Mouse (Mus musculus) hematopoietic stem cell, adult 5-6 weeks (primary cell): ENCODE results near the gene Cybrd1. TPM values are rescaled to one million over a fixed set of nuclear protein-coding genes. Genes with fewer than 3 reads are reported as not detected.

Experiments
- ATAC-seq, 2 experiments: fragments of 125-278 bp in 1 of 2; replicated peaks in 1 of 2; 2 replicates each; pipeline ENCODE4 v1.8.0; 2016 to 2017; ENCODE audit warnings: inconsistent platforms in 2 of 2, mild to moderate bottlenecking in 2 of 2, moderate number of reproducible peaks in 2 of 2, low read depth in 1 of 2, moderate TSS enrichment in 1 of 2; ENCODE audit not compliant: low FRiP score in 2 of 2, poor library complexity in 2 of 2, severe bottlenecking in 2 of 2, insufficient read depth in 1 of 2, low TSS enrichment in 1 of 2
- total RNA-seq: library from RNA; stranded (forward); fragments of 172-1452, 232-1000 nt; gene quantifications from 2 replicates; pipeline ENCODE4 v1.2.3, GENCODE M21; 2017

The Cybrd1 gene
- total RNA-seq, 1 experiment from 2014 or later = not detected

DNA sequence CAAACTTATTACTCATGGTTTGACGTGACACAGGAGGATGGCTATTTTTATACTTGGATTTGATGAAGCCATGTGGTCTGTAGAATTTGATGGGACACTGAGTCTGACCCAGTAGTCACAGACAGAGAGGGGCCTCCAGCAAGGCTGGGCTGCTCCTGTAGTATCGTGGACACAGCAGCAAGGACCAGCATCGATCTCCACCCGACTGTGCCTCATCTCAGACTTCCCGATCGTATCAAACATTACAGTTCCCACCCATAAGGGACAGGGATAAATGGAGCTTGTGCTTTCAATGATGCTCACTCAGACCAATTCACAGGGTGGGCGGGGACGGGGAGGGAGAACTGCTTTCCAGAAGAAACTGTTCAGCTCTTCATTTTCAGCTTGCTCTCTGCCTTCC lies 40.2 kb downstream of the Cybrd1 start:
- no peak for ATAC-seq

DNA sequence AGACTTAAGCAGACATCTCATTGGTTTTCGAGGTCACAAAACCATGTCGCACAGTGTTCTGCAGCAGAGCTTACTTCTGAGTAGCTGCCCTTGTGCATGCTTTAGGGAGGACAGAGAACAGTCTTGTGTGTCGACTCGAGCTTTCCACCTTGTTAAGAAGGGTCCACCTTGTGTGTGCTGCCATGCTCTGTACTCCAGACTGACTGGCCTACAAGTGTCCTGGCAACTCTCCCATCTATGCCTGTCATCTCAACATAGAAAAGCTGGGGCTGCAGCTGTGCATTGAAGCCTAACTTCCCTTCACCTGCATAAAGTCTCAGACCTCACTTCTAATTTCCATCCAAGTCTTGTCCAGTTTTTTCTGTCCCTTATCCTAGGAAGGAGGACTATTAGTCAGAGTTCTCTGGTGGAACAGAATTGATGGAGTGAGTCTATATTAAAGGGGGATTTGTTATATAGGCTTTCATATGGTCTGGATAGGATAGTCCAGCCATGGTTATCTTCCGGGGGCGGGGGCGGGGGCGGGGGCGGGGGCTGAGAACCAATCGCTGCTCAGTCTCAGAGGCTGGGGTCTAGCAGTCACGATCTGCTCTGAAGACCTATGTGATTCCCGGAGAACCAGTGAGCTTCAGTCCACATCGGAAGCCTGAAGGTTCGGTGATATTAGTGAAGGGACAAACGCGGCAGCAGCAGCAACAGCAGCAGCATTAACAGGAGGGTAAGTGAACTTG lies 42.0 kb downstream of the Cybrd1 start:
- no peak for ATAC-seq

DNA sequence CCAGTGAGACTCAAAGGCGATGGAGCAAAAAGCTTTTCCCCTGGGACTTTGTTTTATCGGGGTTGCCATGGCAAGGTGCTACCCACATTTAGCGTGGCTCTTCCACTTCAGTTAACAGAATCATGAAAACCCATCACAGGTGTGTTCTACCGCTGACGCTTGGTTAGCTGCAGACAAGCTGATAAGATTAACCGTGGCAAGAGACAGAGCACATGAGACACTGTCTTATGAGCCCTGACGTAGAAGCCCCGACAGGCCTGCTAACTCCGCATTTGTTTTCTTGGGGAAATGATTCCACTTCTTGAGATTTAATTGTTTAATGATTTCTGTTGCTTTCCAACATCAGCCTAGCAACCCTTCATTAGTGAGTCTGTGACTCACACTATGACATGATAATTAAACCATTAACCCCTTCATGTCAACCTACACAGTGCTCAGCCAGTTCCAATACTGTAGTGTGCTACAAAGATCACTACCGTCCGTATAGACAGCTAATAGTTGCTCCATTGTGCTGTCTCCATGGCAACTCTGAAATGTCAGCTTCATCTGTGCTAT lies 42.7 kb downstream of the Cybrd1 start:
- no peak for ATAC-seq

DNA sequence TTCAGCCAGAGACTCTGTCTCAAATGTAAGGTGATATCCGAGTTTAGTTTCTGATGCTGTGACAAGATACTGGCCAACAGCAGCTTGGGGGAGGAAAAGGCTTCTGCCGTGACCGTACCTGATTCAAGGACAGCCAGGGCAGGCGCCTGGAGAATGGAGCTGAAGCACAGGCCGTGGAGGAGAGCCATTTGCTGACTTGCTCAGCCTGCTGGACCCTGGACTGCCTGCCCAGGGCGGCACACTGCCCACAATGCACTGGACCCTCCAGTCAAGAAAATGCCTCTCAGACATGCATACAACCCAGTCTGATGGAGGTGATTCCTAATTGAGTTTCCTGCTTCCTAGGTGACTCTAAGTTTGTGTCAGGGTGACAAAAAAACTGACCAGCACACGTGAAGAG lies 43.8 kb downstream of the Cybrd1 start:
- no peak for ATAC-seq

DNA sequence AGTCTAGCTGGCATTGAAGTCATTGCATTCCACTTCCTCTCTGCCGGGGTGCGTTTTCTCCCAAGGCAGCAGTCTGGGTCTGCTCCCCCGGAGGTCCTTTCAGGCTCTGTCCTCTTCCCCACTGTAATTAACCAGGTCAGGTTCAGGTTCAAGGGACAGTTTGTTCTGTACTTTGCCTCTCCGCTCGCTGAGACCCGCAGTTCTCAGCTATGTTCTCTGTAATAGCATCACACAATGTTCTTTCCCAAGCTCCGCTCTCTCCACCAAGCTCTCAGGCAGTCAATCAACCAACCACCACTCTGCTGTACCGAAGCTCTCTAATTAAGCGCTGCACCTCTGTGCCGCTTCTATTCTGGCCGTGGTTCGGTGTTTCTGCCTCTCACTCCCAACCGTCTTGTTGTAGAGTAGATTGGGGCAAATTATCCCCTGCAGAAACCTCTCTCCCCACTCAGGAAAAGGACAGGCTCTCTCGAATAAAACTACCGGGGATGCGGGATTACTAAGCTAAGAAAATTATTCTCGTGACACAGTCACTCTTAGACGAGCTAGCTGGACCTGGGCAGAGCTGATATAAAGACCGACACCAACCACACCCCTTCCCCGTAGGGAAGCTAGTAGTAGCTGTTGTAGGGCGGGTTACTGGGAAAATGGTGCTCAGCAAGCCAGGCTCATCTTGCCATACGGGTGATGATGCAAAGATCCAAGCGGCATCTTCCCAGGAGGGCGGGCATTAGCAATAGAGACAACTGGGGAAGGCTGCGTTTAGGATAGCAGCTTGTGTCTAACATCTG lies 45.3 kb downstream of the Cybrd1 start:
- ATAC-seq = no peak

DNA sequence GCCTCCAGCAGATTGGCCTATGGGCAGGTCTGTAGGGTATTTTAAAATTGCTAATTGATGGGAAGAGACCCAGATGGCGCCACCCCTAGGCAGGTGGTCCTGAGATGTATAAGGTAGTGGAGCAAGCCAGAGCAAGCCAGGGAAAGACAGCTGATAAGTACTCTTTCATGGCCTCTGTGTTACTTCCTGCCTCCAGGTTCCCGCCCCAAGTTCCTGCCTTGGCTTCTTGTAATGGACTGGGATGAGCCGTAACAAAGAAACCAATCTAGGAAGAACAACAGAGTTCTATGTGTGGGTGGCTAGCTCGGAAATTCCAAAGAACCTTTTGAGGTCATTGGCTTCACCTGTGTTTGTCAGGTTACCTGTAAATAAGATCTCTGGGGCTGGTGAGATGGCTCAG lies 49.5 kb downstream of the Cybrd1 start:
- ATAC-seq = no peak

DNA sequence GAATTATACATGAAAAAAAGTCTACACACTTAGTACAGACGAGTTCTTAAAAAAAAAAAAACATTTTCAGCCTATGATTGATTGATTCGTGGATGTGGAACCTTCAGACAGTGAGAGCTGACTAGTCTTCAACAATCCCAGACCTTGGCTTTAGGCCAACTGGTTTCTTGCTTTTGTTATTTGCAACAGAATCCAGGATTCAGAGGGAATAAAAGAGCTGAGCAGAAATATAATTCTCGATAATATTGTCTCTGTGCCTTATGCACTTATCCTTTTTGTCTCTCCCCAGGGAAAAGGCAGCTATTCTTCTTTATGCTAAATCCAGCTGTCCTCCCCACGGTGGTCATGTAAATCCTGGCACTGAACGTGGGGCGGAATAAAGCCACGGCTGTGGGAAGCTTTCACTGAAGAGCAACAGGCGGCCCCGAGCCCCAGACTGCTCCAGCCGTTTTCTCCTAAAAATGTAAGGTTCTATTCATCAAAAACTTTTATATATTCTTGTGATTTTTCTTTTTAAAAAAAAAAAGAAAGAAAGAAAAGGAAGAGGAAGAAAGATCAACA lies 50.8 kb downstream of the Cybrd1 start:
- no peak for ATAC-seq

DNA sequence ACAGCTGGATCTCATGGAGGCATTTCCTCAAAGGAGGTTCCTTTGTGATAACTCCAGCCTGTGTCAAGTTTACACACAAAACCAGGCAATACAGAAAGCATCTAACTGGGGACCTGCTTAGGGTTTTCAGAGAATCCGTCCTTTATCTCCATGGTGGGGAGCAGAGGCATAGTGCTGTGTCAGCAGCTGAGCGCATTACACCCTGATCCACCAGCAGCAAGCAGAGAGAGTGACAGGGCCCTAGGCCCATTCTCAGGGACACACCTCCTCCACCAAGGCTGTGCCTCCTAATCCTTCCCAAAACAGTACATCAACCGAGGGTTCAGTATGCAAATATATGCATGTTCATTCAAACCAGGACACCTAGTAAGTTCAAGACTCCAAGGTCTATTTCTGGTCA lies 55.3 kb downstream of the Cybrd1 start:
- no peak for ATAC-seq

DNA sequence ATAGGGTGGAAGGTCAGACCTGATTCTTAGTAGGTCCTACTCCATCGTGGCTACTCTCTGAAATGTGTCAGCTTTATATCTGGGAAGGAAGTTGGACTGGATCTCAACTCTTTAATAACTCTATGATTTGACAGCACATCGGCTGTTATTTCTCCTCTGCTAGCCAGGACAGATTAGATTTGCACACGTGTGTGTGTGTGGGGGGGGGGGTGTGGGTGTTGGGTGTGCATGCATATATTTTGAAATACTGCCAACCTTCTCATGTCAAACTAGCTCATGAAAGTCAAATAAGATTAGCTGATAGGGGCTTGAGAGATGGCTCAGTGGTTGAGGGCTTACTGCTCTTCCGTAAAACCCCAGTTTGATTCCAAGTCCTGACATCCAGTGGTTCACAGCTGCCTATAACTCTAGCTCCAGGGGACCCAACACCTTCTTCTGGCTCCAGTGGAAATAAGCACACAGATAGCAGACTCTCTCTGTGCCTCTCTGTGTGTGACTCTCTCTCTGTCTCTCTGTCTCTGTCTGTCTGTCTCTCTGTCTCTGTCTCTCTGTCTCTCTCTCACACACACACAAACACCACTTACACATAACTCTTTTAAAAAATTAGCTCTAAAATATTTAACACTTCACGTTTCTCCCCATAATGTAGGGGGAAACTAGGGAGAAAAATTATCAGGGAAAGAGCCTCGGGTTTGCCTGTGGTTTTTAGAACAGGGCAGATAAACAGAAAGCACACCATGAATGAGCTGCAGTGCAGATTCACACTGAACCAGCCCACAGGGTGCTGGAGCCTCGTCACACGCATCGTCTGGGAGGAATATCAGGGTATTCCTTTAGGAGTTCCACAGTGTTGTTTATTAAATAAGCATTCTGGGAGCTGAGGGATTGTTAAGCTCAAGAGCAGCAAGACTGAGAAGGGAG lies 58.9 kb downstream of the Cybrd1 start:
- no peak for ATAC-seq

DNA sequence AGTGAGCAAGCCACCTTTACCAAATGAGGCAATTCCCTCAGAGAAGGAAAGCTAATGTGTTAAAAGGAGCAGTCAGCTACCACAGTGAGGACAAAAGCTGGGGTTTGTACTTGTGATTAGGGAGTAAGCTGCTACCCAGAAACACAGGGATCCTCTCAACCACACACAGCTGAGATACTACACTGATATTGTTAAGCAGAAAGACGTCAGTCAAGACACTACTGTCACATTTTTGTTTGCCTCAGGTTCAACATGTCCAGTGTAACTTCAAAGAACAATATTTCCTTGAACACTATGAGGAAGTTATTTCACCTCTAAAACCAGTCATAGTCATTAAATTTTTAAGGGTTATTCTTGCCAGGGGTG lies 59.5 kb downstream of the Cybrd1 start:
- no peak for ATAC-seq

DNA sequence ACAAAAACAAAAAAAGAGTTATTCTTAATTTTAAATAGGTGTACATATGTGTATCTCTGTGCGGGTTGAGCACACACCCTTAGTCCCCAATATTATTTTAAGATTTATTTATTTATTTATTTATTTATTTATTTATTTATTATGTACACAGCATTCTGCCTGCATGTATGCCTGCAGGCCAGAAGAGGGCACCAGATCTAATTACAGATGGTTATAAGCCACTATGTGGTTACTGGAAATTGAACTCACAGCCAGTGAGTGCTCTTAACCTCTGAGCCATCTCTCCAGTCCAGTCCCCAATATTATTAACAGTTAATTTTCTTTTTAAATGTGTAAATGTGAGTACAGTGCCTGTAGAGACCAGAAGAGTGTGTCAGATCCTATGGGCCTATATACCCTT lies 60.0 kb downstream of the Cybrd1 start:
- no peak for ATAC-seq

DNA sequence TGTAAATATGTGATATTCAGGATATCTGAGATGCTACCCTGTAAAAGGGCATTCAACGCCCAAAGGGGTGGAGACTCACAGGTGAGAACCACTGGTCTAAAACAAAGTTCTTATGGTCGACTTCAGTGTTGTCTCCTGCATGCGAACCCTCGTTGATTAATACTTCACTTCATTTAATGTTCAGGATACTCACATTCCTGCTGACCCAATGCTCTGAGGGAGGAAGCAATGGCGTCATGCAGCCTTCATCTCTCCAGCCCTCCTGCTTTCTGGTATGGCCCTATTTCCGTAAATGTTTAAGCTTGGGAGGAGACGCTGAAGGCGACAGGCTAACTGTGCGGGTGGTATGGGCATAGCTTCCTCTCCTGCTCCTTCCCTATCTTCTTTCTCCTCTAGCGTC lies 62.0 kb downstream of the Cybrd1 start:
- ATAC-seq = no peak

DNA sequence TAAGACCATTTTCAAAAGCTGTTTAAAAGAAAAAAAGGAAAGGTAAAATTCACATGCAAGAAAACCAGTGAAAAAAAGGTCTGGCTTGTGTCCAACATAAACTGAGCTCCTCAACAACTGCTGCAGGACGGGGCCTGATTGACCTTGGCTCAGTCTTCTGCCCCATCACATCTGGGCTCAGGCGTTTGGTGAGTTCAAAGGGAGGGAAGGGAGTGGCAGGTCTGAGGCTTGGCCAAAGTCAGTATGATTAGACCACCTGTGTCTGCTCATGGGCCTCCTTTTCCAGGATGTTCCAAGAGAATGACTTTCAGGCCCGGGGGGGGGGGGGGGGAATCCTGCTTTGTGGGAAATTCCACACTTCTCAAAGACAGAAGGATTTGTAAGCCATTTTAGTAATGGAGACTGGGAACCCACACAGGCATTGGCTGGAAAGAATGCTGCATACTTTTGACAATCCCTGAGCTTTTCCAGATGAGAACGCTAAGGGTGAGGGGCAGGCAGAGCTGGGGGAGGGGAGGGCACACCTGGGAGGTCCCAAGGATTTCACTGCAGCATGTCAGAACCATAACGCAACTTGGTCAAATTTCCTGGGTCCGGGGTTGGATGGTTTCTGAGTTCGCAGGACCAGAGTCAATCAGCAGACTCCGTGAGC lies 63.0 kb downstream of the Cybrd1 start:
- ATAC-seq = no peak

DNA sequence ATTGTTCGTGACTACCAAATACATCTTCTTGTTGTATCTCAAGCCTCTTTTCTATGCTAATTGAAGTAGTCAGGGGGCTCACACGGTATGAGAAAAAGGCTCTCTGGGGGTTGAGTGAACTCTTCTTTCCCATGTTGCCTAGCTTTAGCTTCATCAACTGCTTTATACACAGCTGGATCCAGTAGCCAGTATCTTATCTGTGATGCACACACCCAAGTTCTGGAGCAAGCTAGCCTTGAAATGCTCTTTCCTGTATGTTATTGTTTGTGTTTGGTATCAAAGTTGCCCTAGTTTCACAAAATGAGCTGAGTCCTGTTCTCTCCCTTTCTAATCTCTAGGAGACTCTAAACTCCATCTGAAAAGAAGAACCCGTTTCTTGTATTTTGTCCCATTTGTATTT lies 70.2 kb downstream of the Cybrd1 start:
- no peak for ATAC-seq

DNA sequence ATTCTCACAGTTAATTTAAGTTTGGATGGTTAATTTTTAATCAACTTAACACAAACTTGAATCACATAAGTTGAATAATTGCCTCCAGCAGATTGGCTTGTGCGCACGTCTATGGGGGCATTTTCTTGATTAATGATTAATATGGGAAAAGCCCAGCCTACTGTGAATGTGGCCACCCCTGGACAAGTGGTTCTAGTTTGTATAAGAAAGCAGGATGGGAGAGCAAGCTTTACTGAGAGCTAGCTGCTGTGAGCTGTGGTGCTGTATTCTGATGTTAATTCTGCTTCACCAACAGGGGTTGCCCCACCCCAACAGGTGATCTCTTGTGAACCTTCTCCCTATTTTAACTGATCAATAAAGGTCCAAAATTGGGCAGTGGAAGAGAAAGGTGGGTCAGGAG lies 71.1 kb downstream of the Cybrd1 start:
- ATAC-seq = no peak

DNA sequence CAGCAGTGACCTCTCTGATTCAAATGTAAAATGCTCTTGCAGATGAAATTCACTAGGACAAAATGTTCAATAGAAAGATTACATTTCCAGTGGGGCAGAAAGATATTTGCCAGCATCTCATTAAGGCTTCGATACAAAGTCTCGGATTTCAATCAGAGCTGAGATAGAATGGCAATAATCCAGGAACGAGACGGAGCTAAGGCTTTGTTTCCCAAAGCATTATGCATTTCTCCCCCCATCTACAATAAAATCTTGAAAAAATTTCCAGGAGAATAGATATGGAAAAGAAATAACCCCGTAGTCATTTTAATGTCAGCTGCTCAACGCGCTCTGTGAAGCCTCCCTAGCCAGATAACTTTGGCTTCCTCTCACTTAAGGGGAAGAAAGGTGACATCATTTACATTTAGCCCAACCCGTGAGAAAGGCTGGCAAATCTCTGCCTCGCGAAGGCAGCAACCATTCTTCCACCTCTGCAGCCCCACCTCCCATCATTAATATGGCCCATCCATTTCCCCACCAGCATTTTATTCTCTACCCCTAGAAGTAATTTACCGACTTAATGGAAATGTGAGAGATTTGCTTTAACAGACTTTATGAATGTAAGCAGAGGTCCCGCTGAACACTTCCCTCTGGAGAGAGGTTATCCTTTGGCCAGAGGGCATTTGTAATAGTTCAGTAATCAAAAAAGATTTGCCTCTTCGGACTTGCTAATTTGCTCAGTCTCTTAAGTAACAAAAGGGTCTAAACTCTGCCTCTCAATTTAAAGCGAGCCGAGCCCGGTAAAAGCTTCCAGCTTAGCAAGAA lies 73.9 kb downstream of the Cybrd1 start:
- no peak for ATAC-seq
